Mouse (Mus musculus) MEL (cell line): ENCODE data around the gene Rtn2.

ENCODE experiments used
- CHD2 ChIP-seq: IDR thresholded peaks from 2 replicates; pipeline ENCODE4 v1.6.1; 2011; ENCODE audit warnings: low read length, improper control_type of control experiment
- CTCF ChIP-seq, 3 experiments: IDR thresholded peaks in 2 of 3; conservative IDR thresholded peaks in 1 of 3; 2 replicates each; pipeline ENCODE4 v1.5.1; 2011 to 2012; ENCODE audit warnings: low read length in 3 of 3, low read depth in 2 of 3, mild to moderate bottlenecking in 2 of 3, improper control_type of control experiment in 1 of 3, inconsistent platforms in 1 of 3, mixed read lengths in 1 of 3, moderate library complexity in 1 of 3; ENCODE audit not compliant: control insufficient read depth in 1 of 3, insufficient read depth in 1 of 3, poor library complexity in 1 of 3, severe bottlenecking in 1 of 3
- ELF1 ChIP-seq: IDR thresholded peaks from 2 replicates; pipeline ENCODE4 v1.6.1; 2014; ENCODE audit warnings: low read depth, mild to moderate bottlenecking, inconsistent platforms, low read length, improper control_type of control experiment, moderate library complexity
- EP300 ChIP-seq, 2 experiments: IDR thresholded peaks; 2 replicates each; pipeline ENCODE4 v1.6.1; 2011; ENCODE audit warnings: improper control_type of control experiment in 2 of 2, low read length in 2 of 2, low read depth in 1 of 2, mild to moderate bottlenecking in 1 of 2
- HCFC1 ChIP-seq: IDR thresholded peaks from 2 replicates; pipeline ENCODE4 v1.6.1; 2012; ENCODE audit warnings: low read depth, mild to moderate bottlenecking, inconsistent platforms, low read length, improper control_type of control experiment, moderate library complexity
- JUND ChIP-seq: IDR thresholded peaks from 2 replicates; pipeline ENCODE4 v1.6.1; 2011; ENCODE audit warnings: low read depth, mild to moderate bottlenecking, improper control_type of control experiment, low read length
- POLR2A ChIP-seq, 2 experiments: IDR thresholded peaks; 2 replicates each; pipeline ENCODE4 v1.6.1; 2011 to 2012; ENCODE audit warnings: low read length in 2 of 2, mild to moderate bottlenecking in 2 of 2, control low read depth in 1 of 2, improper control_type of control experiment in 1 of 2, low read depth in 1 of 2, moderate library complexity in 1 of 2; ENCODE audit not compliant: control insufficient read depth in 1 of 2, insufficient read depth in 1 of 2, poor library complexity in 1 of 2
- POLR2AphosphoS2 ChIP-seq: IDR thresholded peaks from 2 replicates; pipeline ENCODE4 v1.6.1; 2011; ENCODE audit warnings: low read length, improper control_type of control experiment
- SMC3 ChIP-seq: IDR thresholded peaks from 2 replicates; pipeline ENCODE4 v1.6.1; 2011; ENCODE audit warnings: low read depth, low read length, improper control_type of control experiment
- TAL1 ChIP-seq: IDR thresholded peaks from 2 replicates; pipeline ENCODE4 v1.6.1; 2012; ENCODE audit warnings: mild to moderate bottlenecking, inconsistent platforms, low read length, moderate library complexity, mixed read lengths
- USF2 ChIP-seq, 2 experiments: IDR thresholded peaks; 2 replicates each; pipeline ENCODE4 v1.6.1; 2011 to 2012; ENCODE audit warnings: improper control_type of control experiment in 2 of 2, low read length in 2 of 2, borderline replicate concordance in 1 of 2, inconsistent platforms in 1 of 2, low read depth in 1 of 2, mild to moderate bottlenecking in 1 of 2; ENCODE audit not compliant: insufficient read depth in 1 of 2
- ZNF384 ChIP-seq: IDR thresholded peaks from 2 replicates; pipeline ENCODE4 v1.6.1; 2012; ENCODE audit warnings: low read depth, mild to moderate bottlenecking, inconsistent platforms, low read length, improper control_type of control experiment

DNA sequence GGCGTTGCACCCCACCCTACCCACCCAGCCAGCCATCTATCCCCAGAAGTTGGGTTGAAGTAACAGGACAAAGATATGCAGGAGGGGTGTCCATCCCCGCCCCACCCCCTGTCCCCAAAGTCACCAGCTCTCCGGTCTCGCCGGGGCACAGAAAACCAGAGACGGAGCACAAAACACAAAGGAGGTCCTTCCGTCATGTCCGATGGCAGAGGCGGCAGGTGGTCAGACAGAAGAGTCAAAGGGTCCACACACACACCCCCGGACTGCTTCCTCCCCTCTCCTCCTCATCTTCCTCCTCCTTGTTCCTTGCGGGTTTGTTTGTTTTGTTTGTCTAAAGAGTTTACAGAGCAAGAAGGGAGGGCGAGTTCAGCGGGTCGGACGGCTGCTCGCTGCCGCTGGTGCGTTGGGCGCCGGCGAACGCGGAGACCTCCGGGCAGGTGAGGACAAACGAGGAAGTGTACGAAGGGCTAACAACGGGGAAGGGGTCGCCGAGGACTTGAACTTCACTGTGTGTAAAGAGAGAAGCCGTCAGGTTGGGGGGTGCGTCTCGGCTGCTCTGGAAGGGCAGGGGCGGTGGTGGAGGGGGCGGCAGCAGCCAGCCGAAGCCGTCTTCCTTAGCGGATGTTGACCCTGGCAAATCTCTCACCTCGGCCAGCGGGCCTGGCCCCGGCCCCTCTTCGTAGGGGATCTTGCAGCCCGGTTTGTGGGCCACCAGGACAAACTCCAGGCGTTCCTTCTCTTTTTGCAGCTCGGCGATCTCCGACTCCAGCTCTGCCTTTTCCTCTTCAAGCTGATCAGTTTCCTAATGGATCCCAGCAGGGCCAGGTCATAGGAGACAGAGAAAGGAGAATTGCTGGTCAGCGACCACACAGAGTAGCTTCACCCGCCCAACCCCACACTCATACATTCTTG, 22.3 kb downstream of the Rtn2 start:
- no peak for TF ChIP-seq CHD2
- TF ChIP-seq JUND = no peak
- no peak for TF ChIP-seq POLR2A (IDR thresholded peaks at IDR 0.05; ENCODE audit: control insufficient read depth in 1 of 2, insufficient read depth in 1 of 2, low read depth in 1 of 2, low read length in 2 of 2, poor library complexity in 1 of 2)
- no peak for TF ChIP-seq TAL1
- TF ChIP-seq SMC3 = no peak
- TF ChIP-seq CTCF (IDR thresholded peaks at IDR 0.05 in 2 of 3, conservative IDR thresholded peaks at IDR 0.05 in 1 of 3; ENCODE audit: control insufficient read depth in 1 of 3, insufficient read depth in 1 of 3, low read depth in 2 of 3, low read length in 3 of 3, poor library complexity in 1 of 3, severe bottlenecking in 1 of 3) = no peak
- no peak for TF ChIP-seq USF2 (IDR thresholded peaks at IDR 0.05; ENCODE audit: borderline replicate concordance in 1 of 2, insufficient read depth in 1 of 2, low read depth in 1 of 2, low read length in 2 of 2)
- no peak for TF ChIP-seq POLR2AphosphoS2
- no peak for TF ChIP-seq EP300 (IDR thresholded peaks at IDR 0.05; ENCODE audit: low read depth in 1 of 2, low read length in 2 of 2)
- TF ChIP-seq ELF1 = no peak
- TF ChIP-seq HCFC1 = no peak
- no peak for TF ChIP-seq ZNF384
